Mouse (Mus musculus): ENCODE measurements around the gene Arhgap15. TPM values are rescaled to one million over a fixed set of nuclear protein-coding genes. Genes with fewer than 3 reads are reported as not detected.

Arhgap15 gene
- polyA plus RNA-seq, 1 experiment from 2014 or later, result 1.9 TPM

DNA sequence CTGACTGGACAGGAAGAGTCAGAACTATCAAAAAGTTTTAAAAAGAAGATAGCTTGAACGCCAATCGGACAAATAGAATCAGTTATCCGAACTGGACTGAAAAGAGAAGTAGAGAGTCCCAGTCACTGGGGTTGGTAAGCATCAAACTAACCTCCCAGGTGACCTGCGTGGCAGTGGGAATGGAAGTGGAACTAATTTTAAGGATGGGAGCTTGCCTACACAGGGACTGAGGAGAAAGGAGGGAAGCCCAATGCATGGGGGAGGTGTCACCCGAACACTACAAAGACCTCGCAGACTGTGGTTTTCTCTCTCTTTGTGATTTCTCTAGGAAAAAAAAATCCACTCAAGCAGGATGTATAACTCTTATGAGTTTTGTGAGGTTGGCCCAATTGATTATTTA, 469.2 kb downstream of the Arhgap15 start:
- DNase-seq (no peak), ATAC-seq (ENCODE audit: low FRiP score, low TSS enrichment) (no peak)
- no peaks in the 10 kb centered on the region for H3K27me3 ChIP-seq (ENCODE audit: control insufficient read depth, insufficient read depth, low read length)
- no peaks in the 10 kb centered on the region for H3K9me3 ChIP-seq (ENCODE audit: control insufficient read depth, low read length)
- no peak overlapping the region for H3K4me3 ChIP-seq (replicated peaks; ENCODE audit: low read depth, low read length)
- H3K4me2 ChIP-seq (ENCODE audit: low read length), result no peak overlapping the region
- 84% methylated on average over 6 of the region's 6 CpGs for WGBS
- no peaks in the 10 kb centered on the region for H3K36me3 ChIP-seq (ENCODE audit: control insufficient read depth, insufficient read depth, low read length)
- no peaks in the 10 kb centered on the region for H3K4me1 ChIP-seq (ENCODE audit: control insufficient read depth, insufficient read depth, low read length)
- no peak overlapping the region for H3K9ac ChIP-seq (replicated peaks; ENCODE audit: low read length)
- no peak overlapping the region for H3K27ac ChIP-seq (replicated peaks; ENCODE audit: low read depth, low read length)

DNA sequence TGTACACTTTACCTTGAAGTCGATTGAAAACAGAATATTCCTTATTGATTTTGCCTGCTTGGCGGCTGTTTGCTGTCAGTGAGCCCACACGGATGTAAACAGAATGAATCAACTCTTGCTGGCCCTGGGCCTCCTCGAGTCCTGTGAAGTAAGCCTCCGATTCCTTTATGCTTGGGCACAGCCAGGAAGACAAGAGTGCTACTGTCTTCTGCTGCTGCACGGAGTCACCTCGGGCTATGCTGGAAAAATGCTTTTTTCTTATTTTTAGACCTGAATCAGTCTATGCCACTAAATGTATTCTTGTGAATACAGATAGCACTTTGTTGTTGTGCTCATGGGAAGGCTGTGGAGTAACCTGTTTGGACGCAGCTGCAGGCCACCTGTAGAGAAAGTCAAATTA, 469.7 kb downstream of the Arhgap15 start:
- no peak overlapping the region for H3K27ac ChIP-seq (replicated peaks; ENCODE audit: low read depth, low read length)
- no peaks in the 10 kb centered on the region for H3K36me3 ChIP-seq (ENCODE audit: control insufficient read depth, insufficient read depth, low read length)
- H3K4me2 ChIP-seq (ENCODE audit: low read length), result no peak overlapping the region
- no peak overlapping the region for H3K9ac ChIP-seq (replicated peaks; ENCODE audit: low read length)
- WGBS, result 22% methylated on average over 8 of the region's 8 CpGs
- no peak overlapping the region for H3K4me3 ChIP-seq (replicated peaks; ENCODE audit: low read depth, low read length)
- ATAC-seq (ENCODE audit: low FRiP score, low TSS enrichment), result no peak; the same call in 1 of the 2 replicates
- no peak for DNase-seq
- 0 out of 2 replicates have a peak, but pooled peaks cover 4% of the 10 kb centered on the region for H3K4me1 ChIP-seq (ENCODE audit: control insufficient read depth, insufficient read depth, low read length)
- no peaks in the 10 kb centered on the region for H3K27me3 ChIP-seq (ENCODE audit: control insufficient read depth, insufficient read depth, low read length)
- H3K9me3 ChIP-seq (ENCODE audit: control insufficient read depth, low read length), result no peaks in the 10 kb centered on the region

DNA sequence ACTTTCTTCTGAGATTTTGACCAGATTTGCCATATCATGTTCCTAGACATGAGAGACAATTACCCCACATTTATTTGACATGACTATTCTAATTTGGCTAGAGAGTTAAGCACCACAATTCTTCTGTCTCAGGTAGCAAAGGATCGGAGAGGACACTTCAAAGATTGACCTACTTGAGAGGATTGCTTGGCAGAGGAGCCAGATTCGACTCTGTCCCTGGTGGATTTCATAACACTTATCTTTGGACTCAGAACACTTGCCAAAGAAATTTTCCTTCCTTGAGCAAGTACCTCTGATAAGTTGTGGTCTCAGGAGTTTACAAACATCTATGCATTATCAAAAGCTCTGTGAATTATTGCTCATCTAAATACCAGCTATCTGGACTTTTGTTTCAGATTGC, 473.1 kb downstream of the Arhgap15 start:
- Histone ChIP-seq H3K9me3 (ENCODE audit: control insufficient read depth, low read length) (no peaks in the 10 kb centered on the region), H3K27ac (replicated peaks; ENCODE audit: low read depth, low read length) (no peak overlapping the region), H3K27me3 (ENCODE audit: control insufficient read depth, insufficient read depth, low read length) (no peaks in the 10 kb centered on the region), H3K4me1 (ENCODE audit: control insufficient read depth, insufficient read depth, low read length) (0 out of 2 replicates have a peak, but pooled peaks cover 4% of the 10 kb centered on the region), H3K36me3 (ENCODE audit: control insufficient read depth, insufficient read depth, low read length) (no peaks in the 10 kb centered on the region), H3K4me2 (ENCODE audit: low read length) (no peak overlapping the region), H3K4me3 (replicated peaks; ENCODE audit: low read depth, low read length) (no peak overlapping the region), H3K9ac (replicated peaks; ENCODE audit: low read length) (no peak overlapping the region)
- 79% methylated on average over 2 of the region's 2 CpGs for WGBS
- no peak for ATAC-seq (ENCODE audit: low FRiP score, low TSS enrichment)
- no peak for DNase-seq

DNA sequence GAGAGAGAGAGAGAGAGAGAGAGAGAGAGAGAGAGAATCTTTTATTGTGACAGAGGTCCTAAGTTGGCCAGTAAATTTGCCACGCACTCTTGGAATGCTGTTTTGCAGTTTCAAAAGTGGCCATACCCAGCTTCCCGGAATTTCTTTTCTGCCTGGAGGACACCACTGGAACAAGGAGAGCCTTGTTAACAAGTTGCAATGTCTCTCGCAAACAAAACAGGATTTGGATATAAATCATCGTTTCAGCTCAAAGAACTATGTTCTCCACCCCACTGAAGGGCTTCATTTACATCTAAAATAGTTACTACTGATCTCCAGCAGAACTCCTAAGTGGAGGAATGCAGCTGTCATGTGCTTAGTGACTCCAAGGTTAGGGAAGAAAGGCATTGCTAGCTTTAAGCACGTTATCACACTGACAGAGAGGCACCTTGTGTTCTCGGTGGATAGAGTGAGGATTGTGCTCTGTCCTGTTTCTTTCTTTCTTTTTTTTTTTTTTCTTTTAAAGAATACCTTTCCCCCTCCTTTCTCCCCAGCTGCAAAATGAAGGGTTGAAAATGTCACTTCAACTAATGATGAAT, 473.6 kb downstream of the Arhgap15 start:
- WGBS, result 14% methylated on average over 6 of the region's 6 CpGs
- no peaks in the 10 kb centered on the region for H3K9me3 ChIP-seq (ENCODE audit: control insufficient read depth, low read length)
- no peak for DNase-seq
- H3K27ac ChIP-seq (replicated peaks; ENCODE audit: low read depth, low read length), result no peak overlapping the region
- H3K27me3 ChIP-seq (ENCODE audit: control insufficient read depth, insufficient read depth, low read length), result no peaks in the 10 kb centered on the region
- H3K36me3 ChIP-seq (ENCODE audit: control insufficient read depth, insufficient read depth, low read length), result no peaks in the 10 kb centered on the region
- no peak overlapping the region for H3K4me3 ChIP-seq (replicated peaks; ENCODE audit: low read depth, low read length)
- no peak for ATAC-seq (ENCODE audit: low FRiP score, low TSS enrichment)
- H3K9ac ChIP-seq (replicated peaks; ENCODE audit: low read length), result no peak overlapping the region
- 0 out of 2 replicates have a peak, but pooled peaks cover 4% of the 10 kb centered on the region for H3K4me1 ChIP-seq (ENCODE audit: control insufficient read depth, insufficient read depth, low read length)
- H3K4me2 ChIP-seq (ENCODE audit: low read length), result no peak overlapping the region

DNA sequence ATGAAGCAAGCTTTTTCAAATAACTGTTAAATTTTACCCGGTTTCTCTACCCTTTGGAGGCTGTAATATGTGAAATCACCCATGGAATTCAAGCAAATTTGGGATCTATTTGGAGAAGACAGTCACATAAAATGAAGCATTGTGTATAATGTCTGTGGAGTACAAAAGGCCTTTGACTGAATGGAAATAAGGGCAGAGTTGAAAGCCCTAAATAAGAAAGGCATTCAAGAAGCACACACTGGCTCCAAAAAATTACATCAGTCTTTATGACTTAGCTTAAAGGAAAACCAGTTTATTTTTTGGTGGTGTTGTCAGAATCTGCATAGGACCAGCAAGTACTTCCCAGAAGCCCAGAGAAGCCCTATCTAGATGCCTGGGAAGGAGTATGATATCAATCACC, 486.2 kb downstream of the Arhgap15 start:
- Histone ChIP-seq H3K27ac (replicated peaks; ENCODE audit: low read depth, low read length) (no peak overlapping the region), H3K9ac (replicated peaks; ENCODE audit: low read length) (no peak overlapping the region), H3K4me1 (ENCODE audit: control insufficient read depth, insufficient read depth, low read length) (no peaks in the 10 kb centered on the region; the same call in 1 of the 2 replicates), H3K27me3 (ENCODE audit: control insufficient read depth, insufficient read depth, low read length) (no peaks in the 10 kb centered on the region), H3K9me3 (ENCODE audit: control insufficient read depth, low read length) (no peaks in the 10 kb centered on the region), H3K36me3 (ENCODE audit: control insufficient read depth, insufficient read depth, low read length) (no peaks in the 10 kb centered on the region), H3K4me2 (ENCODE audit: low read length) (no peak overlapping the region), H3K4me3 (replicated peaks; ENCODE audit: low read depth, low read length) (no peak overlapping the region)
- WGBS, result 19% methylated on average over 1 of the region's 1 CpGs
- DNase-seq (no peak), ATAC-seq (ENCODE audit: low FRiP score, low TSS enrichment) (no peak)

DNA sequence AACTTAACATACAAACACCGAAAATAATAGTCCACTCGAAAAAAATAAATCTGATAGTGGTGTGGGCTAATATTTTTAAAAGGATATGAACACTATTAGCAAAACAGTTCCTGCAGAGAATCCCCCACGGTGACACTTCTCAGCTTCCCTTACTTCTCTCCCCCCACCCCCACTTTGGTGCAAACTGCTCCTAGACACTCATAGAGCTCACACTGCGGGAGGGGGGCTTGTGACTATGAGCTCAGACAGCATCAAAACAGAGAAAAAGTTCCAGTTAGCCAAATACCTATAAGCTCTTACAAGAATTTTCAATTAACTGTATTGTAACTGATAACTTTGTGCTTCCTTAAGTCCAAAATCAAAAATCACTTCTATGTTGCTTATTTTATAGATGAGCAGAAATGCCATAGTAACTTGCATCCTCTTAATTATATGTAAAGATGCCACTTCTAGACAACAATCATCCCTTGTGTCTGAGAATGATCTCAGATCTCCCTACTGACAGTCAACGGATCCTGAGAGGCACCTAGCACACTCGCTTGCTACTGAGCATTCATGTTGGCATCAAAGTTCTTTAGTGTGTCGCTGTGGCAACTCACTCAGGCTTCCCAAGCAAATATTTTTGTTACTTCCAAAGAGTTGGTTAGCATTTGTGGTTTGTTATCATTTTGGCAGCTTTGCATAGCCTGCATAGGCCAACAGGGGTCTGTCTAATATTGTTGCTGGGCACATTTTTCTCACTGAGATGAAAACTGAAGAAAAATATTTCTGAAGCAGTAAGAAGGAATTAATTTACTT, 493.2 kb downstream of the Arhgap15 start:
- ATAC-seq (ENCODE audit: low FRiP score, low TSS enrichment), result no peak

DNA sequence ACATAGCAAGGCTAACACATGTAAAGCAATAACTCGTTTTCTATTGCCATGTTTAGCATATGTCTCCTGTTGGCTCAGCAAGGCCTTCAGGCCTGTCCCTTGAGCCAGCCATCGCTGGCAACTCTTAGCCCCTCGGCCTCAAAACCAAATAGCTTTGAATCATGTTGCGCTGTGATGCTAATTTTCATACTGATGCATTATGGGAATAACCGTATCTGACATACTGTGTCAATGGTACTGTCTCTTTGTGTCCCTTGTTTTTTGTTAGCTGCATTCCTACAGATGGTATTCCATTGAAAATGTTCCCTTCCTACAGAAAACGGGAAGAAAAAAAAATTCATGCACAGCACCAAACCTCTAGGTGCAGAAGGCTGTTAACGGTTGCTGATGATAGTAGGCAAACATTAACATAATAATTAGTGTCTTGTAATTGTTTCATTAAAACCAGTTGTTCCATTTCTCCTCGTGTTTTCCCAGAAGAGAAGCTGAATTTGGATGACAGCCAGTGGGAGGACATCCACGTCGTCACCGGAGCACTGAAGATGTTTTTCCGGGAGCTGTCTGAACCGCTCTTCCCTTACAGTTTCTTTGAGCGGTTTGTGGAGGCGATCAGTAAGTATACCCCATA, 494.1 kb downstream of the Arhgap15 start:
- DNase-seq (peak; percentile 59), ATAC-seq (ENCODE audit: low FRiP score, low TSS enrichment) (peak; percentile 74; the same call in 1 of the 2 replicates)
- H3K4me1 ChIP-seq (ENCODE audit: control insufficient read depth, insufficient read depth, low read length), result peaks cover 9% of the 10 kb centered on the region
- H3K9ac ChIP-seq (replicated peaks; ENCODE audit: low read length), result no peak overlapping the region
- H3K4me3 ChIP-seq (replicated peaks; ENCODE audit: low read depth, low read length), result no peak overlapping the region
- 62% methylated on average over 15 of the region's 15 CpGs for WGBS
- H3K27ac ChIP-seq (replicated peaks; ENCODE audit: low read depth, low read length), result peak overlapping the region; percentile 64
- no peaks in the 10 kb centered on the region for H3K36me3 ChIP-seq (ENCODE audit: control insufficient read depth, insufficient read depth, low read length)
- no peaks in the 10 kb centered on the region for H3K9me3 ChIP-seq (ENCODE audit: control insufficient read depth, low read length)
- no peaks in the 10 kb centered on the region for H3K27me3 ChIP-seq (ENCODE audit: control insufficient read depth, insufficient read depth, low read length)
- H3K4me2 ChIP-seq (ENCODE audit: low read length), result 0 out of 2 replicates have a peak overlapping the region, but pooled peaks have one; percentile 10

More for the DNA sequence above, 493.2 kb downstream of the Arhgap15 start:
- Histone ChIP-seq H3K27ac (replicated peaks; ENCODE audit: low read depth, low read length) (peak overlapping the region; percentile 64; the same call in 1 of the 2 replicates), H3K36me3 (ENCODE audit: control insufficient read depth, insufficient read depth, low read length) (no peaks in the 10 kb centered on the region), H3K9ac (replicated peaks; ENCODE audit: low read length) (no peak overlapping the region), H3K9me3 (ENCODE audit: control insufficient read depth, low read length) (no peaks in the 10 kb centered on the region), H3K4me2 (ENCODE audit: low read length) (no peak overlapping the region), H3K4me3 (replicated peaks; ENCODE audit: low read depth, low read length) (no peak overlapping the region), H3K27me3 (ENCODE audit: control insufficient read depth, insufficient read depth, low read length) (no peaks in the 10 kb centered on the region), H3K4me1 (ENCODE audit: control insufficient read depth, insufficient read depth, low read length) (peaks cover 9% of the 10 kb centered on the region)
- 46% methylated on average over 7 of the region's 7 CpGs for WGBS
- DNase-seq, result peak; percentile 24

DNA sequence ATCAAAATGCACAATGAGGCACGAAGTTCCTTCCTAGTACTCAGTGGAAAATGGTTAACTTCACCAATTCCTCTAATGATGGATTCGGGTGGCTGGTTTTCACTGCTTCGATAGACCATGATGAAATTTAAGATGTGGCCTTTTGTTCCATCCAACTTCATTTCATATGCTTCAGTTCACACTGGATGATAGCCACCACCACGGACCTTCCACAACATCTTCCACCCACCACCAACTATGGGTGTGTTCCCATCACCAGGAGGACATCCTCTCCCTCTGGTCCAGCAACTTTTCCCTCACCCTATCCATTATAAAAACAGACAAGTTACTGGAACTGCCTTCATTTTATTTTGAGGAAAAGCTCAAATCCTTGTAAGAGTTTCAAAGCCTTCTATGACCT, 506.7 kb downstream of the Arhgap15 start:
- WGBS, result 76% methylated on average over 4 of the region's 4 CpGs
- no peak overlapping the region for H3K9ac ChIP-seq (replicated peaks; ENCODE audit: low read length)
- no peaks in the 10 kb centered on the region for H3K27me3 ChIP-seq (ENCODE audit: control insufficient read depth, insufficient read depth, low read length)
- no peak overlapping the region for H3K4me3 ChIP-seq (replicated peaks; ENCODE audit: low read depth, low read length)
- ATAC-seq (ENCODE audit: low FRiP score, low TSS enrichment), result no peak
- no peak for DNase-seq
- no peak overlapping the region for H3K4me2 ChIP-seq (ENCODE audit: low read length)
- H3K4me1 ChIP-seq (ENCODE audit: control insufficient read depth, insufficient read depth, low read length), result no peaks in the 10 kb centered on the region
- no peak overlapping the region for H3K27ac ChIP-seq (replicated peaks; ENCODE audit: low read depth, low read length)
- H3K9me3 ChIP-seq (ENCODE audit: control insufficient read depth, low read length), result no peaks in the 10 kb centered on the region
- H3K36me3 ChIP-seq (ENCODE audit: control insufficient read depth, insufficient read depth, low read length), result no peaks in the 10 kb centered on the region

All from midbrain, embryonic 14.5 days (tissue).